Mouse (Mus musculus) hindbrain, embryonic 15.5 days (tissue): Measurements from ENCODE around the gene Rbm34. TPM values are rescaled to one million over a fixed set of nuclear protein-coding genes. Genes with fewer than 3 reads are reported as not detected.

Source experiments
- ATAC-seq: fragments of 200-750 bp; cut with Nextera tagmentation; 2 replicates; pipeline ENCODE4 v1.8.0; 2017; ENCODE audit warnings: low read depth, moderate number of reproducible peaks, moderate TSS enrichment; ENCODE audit not compliant: low FRiP score
- H3K27ac ChIP-seq: fragments of 300-500 bp; sonication (generic); replicated peaks from 2 replicates; pipeline ENCODE4 v1.5.1; 2015; ENCODE audit warnings: mild to moderate bottlenecking, inconsistent platforms
- H3K27me3 ChIP-seq: fragments of 300-500 bp; sonication (generic); 2 replicates; pipeline ENCODE4 v1.6.1; 2015; ENCODE audit warnings: control low read depth, inconsistent platforms
- H3K36me3 ChIP-seq: fragments of 300-500 bp; sonication (generic); 2 replicates; pipeline ENCODE4 v1.6.1; 2015; ENCODE audit warnings: control low read depth, inconsistent platforms
- H3K4me1 ChIP-seq: fragments of 300-500 bp; sonication (generic); replicated peaks from 2 replicates; pipeline ENCODE4 v1.6.1; 2015; ENCODE audit warnings: control low read depth, inconsistent platforms
- H3K4me2 ChIP-seq: fragments of 300-500 bp; sonication (generic); 2 replicates; pipeline ENCODE4 v1.6.1; 2015; ENCODE audit warnings: moderate library complexity, mild to moderate bottlenecking, inconsistent platforms
- H3K4me3 ChIP-seq: fragments of 300-500 bp; sonication (generic); 2 replicates; pipeline ENCODE4 v1.5.1; 2015; ENCODE audit warnings: mild to moderate bottlenecking, inconsistent platforms
- H3K9ac ChIP-seq: fragments of 300-500 bp; sonication (generic); 2 replicates; pipeline ENCODE4 v1.6.1; 2015; ENCODE audit warnings: inconsistent platforms
- H3K9me3 ChIP-seq: fragments of 300-500 bp; sonication (generic); 2 replicates; pipeline ENCODE4 v1.6.1; 2016; ENCODE audit warnings: control low read depth, inconsistent platforms
- WGBS: fragments of 180-500 bp; shearing (Covaris S2); methylation state at CpG from one replicate; pipeline ENCODE4 v1.1.7; 2015; 5-methylcytosine and 5-hydroxymethylcytosine counted together
- polyA plus RNA-seq: library from polyadenylated mRNA; unstranded; fragments of >200 nt; fragmentation: Nextera tagmentation; extraction: Ambion mirVana; gene quantifications from 2 replicates; pipeline ENCODE4 v1.2.1, GENCODE M21; 2015

The Rbm34 gene
- polyA plus RNA-seq, 1 experiment from 2014 or later: 25.2 TPM

- H3K9ac ChIP-seq: no peak overlapping the region
- 14% methylated on average over 1 of the region's 1 CpGs for WGBS
- H3K27me3 ChIP-seq: peaks cover 13% of the 10 kb centered on the region; the same call in 1 of the 2 replicates
- no peak overlapping the region for H3K27ac ChIP-seq
- no peak for ATAC-seq
- H3K4me3 ChIP-seq: no peak overlapping the region
- 0 out of 2 replicates have a peak, but pooled peaks cover 4% of the 10 kb centered on the region for H3K4me1 ChIP-seq
- H3K9me3 ChIP-seq: no peaks in the 10 kb centered on the region
- H3K4me2 ChIP-seq: no peak overlapping the region
- no peaks in the 10 kb centered on the region for H3K36me3 ChIP-seq
Observed at GRCm38 (mm10) chr8:126975706-126976105, 4.8 kb upstream of the Rbm34 start.

GRCm38 (mm10) chr8:126974511-126974910, 3.6 kb upstream of the Rbm34 start:
- no peak for ATAC-seq
- peaks cover 13% of the 10 kb centered on the region; the same call in 1 of the 2 replicates for H3K27me3 ChIP-seq
- no peaks in the 10 kb centered on the region for H3K9me3 ChIP-seq
- no peak overlapping the region for H3K9ac ChIP-seq
- no peaks in the 10 kb centered on the region for H3K36me3 ChIP-seq
- H3K4me1 ChIP-seq: peaks cover 12% of the 10 kb centered on the region
- H3K4me3 ChIP-seq: no peak overlapping the region
- H3K4me2 ChIP-seq: no peak overlapping the region
- H3K27ac ChIP-seq: no peak overlapping the region
- WGBS: 80% methylated on average over 4 of the region's 4 CpGs

GRCm38 (mm10) chr8:126973686-126974265, 2.9 kb upstream of the Rbm34 start:
- no peak overlapping the region for H3K4me3 ChIP-seq
- H3K36me3 ChIP-seq: peaks cover 4% of the 10 kb centered on the region
- peaks cover 13% of the 10 kb centered on the region; the same call in 1 of the 2 replicates for H3K27me3 ChIP-seq
- WGBS: 76% methylated on average over 9 of the region's 9 CpGs
- H3K4me2 ChIP-seq: no peak overlapping the region
- no peak for ATAC-seq
- peaks cover 18% of the 10 kb centered on the region for H3K4me1 ChIP-seq
- no peaks in the 10 kb centered on the region for H3K9me3 ChIP-seq
- H3K9ac ChIP-seq: no peak overlapping the region
- H3K27ac ChIP-seq: no peak overlapping the region

GRCm38 (mm10) chr8:126972649-126973048, 1.8 kb upstream of the Rbm34 start:
- no peak overlapping the region for H3K27ac ChIP-seq
- H3K4me1 ChIP-seq: peaks cover 19% of the 10 kb centered on the region
- H3K9ac ChIP-seq: no peak overlapping the region
- peaks cover 7% of the 10 kb centered on the region; the same call in 1 of the 2 replicates for H3K27me3 ChIP-seq
- H3K36me3 ChIP-seq: peaks cover 15% of the 10 kb centered on the region
- no peak for ATAC-seq
- no peaks in the 10 kb centered on the region for H3K9me3 ChIP-seq
- 69% methylated on average over 2 of the region's 2 CpGs for WGBS
- H3K4me2 ChIP-seq: no peak overlapping the region
- H3K4me3 ChIP-seq: no peak overlapping the region

GRCm38 (mm10) chr8:126972102-126972501, 1.2 kb upstream of the Rbm34 start:
- H3K27me3 ChIP-seq: peaks cover 6% of the 10 kb centered on the region; the same call in 1 of the 2 replicates
- WGBS: 90% methylated on average over 2 of the region's 2 CpGs
- no peak for ATAC-seq

GRCm38 (mm10) chr8:126971314-126971664, 418 bp upstream of the Rbm34 start:
- H3K27ac ChIP-seq: peak overlapping the region; percentile 86
- peak overlapping the region; percentile 80 for H3K4me3 ChIP-seq
- H3K9me3 ChIP-seq: no peaks in the 10 kb centered on the region
- peak overlapping the region; percentile 64 for H3K4me2 ChIP-seq
- 0 out of 2 replicates have a peak, but pooled peaks cover 2% of the 10 kb centered on the region for H3K27me3 ChIP-seq
- ATAC-seq: no peak; the same call in 1 of the 2 replicates
- peaks cover 19% of the 10 kb centered on the region for H3K36me3 ChIP-seq
- H3K9ac ChIP-seq: peak overlapping the region; percentile 52
- H3K4me1 ChIP-seq: peaks cover 19% of the 10 kb centered on the region
- WGBS: 18% methylated on average over 13 of the region's 13 CpGs

More at GRCm38 (mm10) chr8:126972102-126972501, 1.2 kb upstream of the Rbm34 start:
- no peak overlapping the region for H3K4me2 ChIP-seq
- H3K4me3 ChIP-seq: no peak overlapping the region
- H3K36me3 ChIP-seq: peaks cover 19% of the 10 kb centered on the region
- peaks cover 19% of the 10 kb centered on the region for H3K4me1 ChIP-seq
- H3K9ac ChIP-seq: no peak overlapping the region
- no peaks in the 10 kb centered on the region for H3K9me3 ChIP-seq
- H3K27ac ChIP-seq: no peak overlapping the region

- no peak for ATAC-seq
- no peak overlapping the region for H3K27ac ChIP-seq
- no peaks in the 10 kb centered on the region for H3K9me3 ChIP-seq
- WGBS: 91% methylated on average over 1 of the region's 1 CpGs
- H3K36me3 ChIP-seq: peaks cover 25% of the 10 kb centered on the region
- no peak overlapping the region for H3K4me3 ChIP-seq
- H3K4me2 ChIP-seq: no peak overlapping the region
- H3K27me3 ChIP-seq: no peaks in the 10 kb centered on the region
- H3K9ac ChIP-seq: no peak overlapping the region
- peaks cover 19% of the 10 kb centered on the region for H3K4me1 ChIP-seq
Observed at GRCm38 (mm10) chr8:126969546-126969945, 1.3 kb downstream of the Rbm34 start.

GRCm38 (mm10) chr8:126968107-126968506, 2.8 kb downstream of the Rbm34 start:
- no peak overlapping the region for H3K4me3 ChIP-seq
- ATAC-seq: no peak
- H3K36me3 ChIP-seq: peaks cover 29% of the 10 kb centered on the region
- H3K9me3 ChIP-seq: no peaks in the 10 kb centered on the region
- peaks cover 19% of the 10 kb centered on the region for H3K4me1 ChIP-seq
- H3K27ac ChIP-seq: no peak overlapping the region
- H3K27me3 ChIP-seq: no peaks in the 10 kb centered on the region
- WGBS: 95% methylated on average over 6 of the region's 6 CpGs
- H3K4me2 ChIP-seq: no peak overlapping the region
- no peak overlapping the region for H3K9ac ChIP-seq

- peaks cover 32% of the 10 kb centered on the region for H3K36me3 ChIP-seq
- no peak overlapping the region for H3K9ac ChIP-seq
- H3K27me3 ChIP-seq: no peaks in the 10 kb centered on the region
- ATAC-seq: no peak
- no peak overlapping the region for H3K27ac ChIP-seq
- H3K9me3 ChIP-seq: no peaks in the 10 kb centered on the region
- no peak overlapping the region for H3K4me2 ChIP-seq
- 89% methylated on average over 6 of the region's 6 CpGs for WGBS
- H3K4me3 ChIP-seq: no peak overlapping the region
- peaks cover 13% of the 10 kb centered on the region for H3K4me1 ChIP-seq
Observed at GRCm38 (mm10) chr8:126965246-126965645, 5.6 kb downstream of the Rbm34 start.

GRCm38 (mm10) chr8:126962871-126963270, 8.0 kb downstream of the Rbm34 start:
- Histone ChIP-seq H3K9me3 (no peaks in the 10 kb centered on the region), H3K27me3 (no peaks in the 10 kb centered on the region), H3K9ac (no peak overlapping the region), H3K4me1 (no peaks in the 10 kb centered on the region), H3K4me2 (no peak overlapping the region), H3K36me3 (peaks cover 27% of the 10 kb centered on the region; the same call in 1 of the 2 replicates), H3K4me3 (no peak overlapping the region), H3K27ac (no peak overlapping the region)
- 90% methylated on average over 1 of the region's 1 CpGs for WGBS
- ATAC-seq: no peak

GRCm38 (mm10) chr8:126961516-126961915, 9.4 kb downstream of the Rbm34 start:
- Histone ChIP-seq H3K36me3 (peaks cover 31% of the 10 kb centered on the region; the same call in 1 of the 2 replicates), H3K27me3 (no peaks in the 10 kb centered on the region), H3K27ac (no peak overlapping the region), H3K4me1 (no peaks in the 10 kb centered on the region), H3K4me3 (no peak overlapping the region), H3K9ac (no peak overlapping the region), H3K9me3 (no peaks in the 10 kb centered on the region), H3K4me2 (no peak overlapping the region)
- ATAC-seq: no peak
- 96% methylated on average over 3 of the region's 3 CpGs for WGBS

- WGBS: 92% methylated on average over 11 of the region's 11 CpGs
- H3K36me3 ChIP-seq: peaks cover 58% of the 10 kb centered on the region
- H3K9me3 ChIP-seq: no peaks in the 10 kb centered on the region
- no peak overlapping the region for H3K27ac ChIP-seq
- H3K4me3 ChIP-seq: no peak overlapping the region
- no peaks in the 10 kb centered on the region for H3K4me1 ChIP-seq
- no peak overlapping the region for H3K4me2 ChIP-seq
- no peaks in the 10 kb centered on the region for H3K27me3 ChIP-seq
- no peak overlapping the region for H3K9ac ChIP-seq
- no peak for ATAC-seq
Observed at GRCm38 (mm10) chr8:126951900-126952636, 18.8 kb downstream of the Rbm34 start.
